Mouse (Mus musculus) spleen, postnatal 36 days (tissue): Measurements from ENCODE around the gene BC048679.

Experiments
- DNase-seq, 2 experiments: peaks; one replicate each; pipeline ENCODE4 v3.0.0; 2022; ENCODE audit warnings: low spot score in 2 of 2, mixed read lengths in 1 of 2

The BC048679 gene

GRCm38 (mm10) chr7:81498181-81498580 lies at the start of gene BC048679:
BC048679 (minus strand) TSS chr7:81498281.
- DNase-seq = no peak

GRCm38 (mm10) chr7:81542934-81543333 lies 44.9 kb upstream of the BC048679 start:
- DNase-seq = no peak

- no peak for DNase-seq
Observed at GRCm38 (mm10) chr7:81541924-81542524, 43.9 kb upstream of the BC048679 start.

- no peak for DNase-seq
Observed at GRCm38 (mm10) chr7:81540999-81541398, 42.9 kb upstream of the BC048679 start.

- DNase-seq = no peak
Observed at GRCm38 (mm10) chr7:81539565-81539964, 41.5 kb upstream of the BC048679 start.

- peak in 1 of 2 experiments; percentile 4 for DNase-seq
Observed at GRCm38 (mm10) chr7:81538070-81538675, 40.1 kb upstream of the BC048679 start.

- no peak for DNase-seq
Observed at GRCm38 (mm10) chr7:81536478-81536877, 38.4 kb upstream of the BC048679 start.

GRCm38 (mm10) chr7:81531462-81531861 lies 33.4 kb upstream of the BC048679 start:
- no peak for DNase-seq

- DNase-seq = no peak
Observed at GRCm38 (mm10) chr7:81528918-81529317, 30.8 kb upstream of the BC048679 start.

GRCm38 (mm10) chr7:81523663-81524017 lies 25.6 kb upstream of the BC048679 start:
- DNase-seq = no peak

GRCm38 (mm10) chr7:81523008-81523662 lies 25.1 kb upstream of the BC048679 start:
- DNase-seq = peak; percentile 87 to 90

- no peak for DNase-seq
Observed at GRCm38 (mm10) chr7:81516154-81517030, 18.3 kb upstream of the BC048679 start.

- no peak for DNase-seq
Observed at GRCm38 (mm10) chr7:81514906-81515590, 17.0 kb upstream of the BC048679 start.

- DNase-seq = no peak
Observed at GRCm38 (mm10) chr7:81501050-81501449, 3.0 kb upstream of the BC048679 start.

GRCm38 (mm10) chr7:81497171-81497570 lies 910 bp downstream of the BC048679 start:
- no peak for DNase-seq

- DNase-seq = peak in 1 of 2 experiments; percentile 3
Observed at GRCm38 (mm10) chr7:81493331-81494021, 4.6 kb downstream of the BC048679 start, which contains the start of gene Ap3b2. Ap3b2 (minus strand) TSS chr7:81493925.

GRCm38 (mm10) chr7:81492628-81493027 lies 5.5 kb downstream of the BC048679 start:
- no peak for DNase-seq

GRCm38 (mm10) chr7:81489649-81490048 lies 8.4 kb downstream of the BC048679 start:
- DNase-seq = no peak

- no peak for DNase-seq
Observed at GRCm38 (mm10) chr7:81480800-81481199, 17.3 kb downstream of the BC048679 start.

GRCm38 (mm10) chr7:81479531-81480090 lies 18.5 kb downstream of the BC048679 start:
- no peak for DNase-seq
